Comparison of ENCODE assay signal across 16 mouse cellular contexts in genomic region chr7:122260055-122260602, GRCm38 (mm10). TPM values are rescaled to one million over a fixed set of nuclear protein-coding genes. Genes with fewer than 3 reads are reported as not detected.
DNase-seq lines count a peak whose midpoint lies in the region; ATAC-seq and TF ChIP-seq lines count a peak whose summit lies in the region.
"Had no signal": no experiment of that assay in that cellular context is flagged by ENCODE, and none has a peak within 500 bp of the region (broad histone marks: within the 10 kb centered on the region; RNA-seq: fewer than 3 reads in every experiment).

No protein-coding gene starts in this region.

- no peak overlapping the region for H3K9ac ChIP-seq in liver, postnatal 0 days (replicated peaks)

- no peaks in the 10 kb centered on the region for H3K9me3 ChIP-seq in liver, postnatal 0 days (ENCODE audit: low read length)
- H3K9me3 ChIP-seq: limb, embryonic 10.5 days had no signal

- H3K4me2 ChIP-seq in liver, postnatal 0 days (ENCODE audit: low read depth, low read length): no peak overlapping the region

- ATAC-seq in liver, postnatal 0 days: peak; percentile 31; the same call in 1 of the 2 replicates
- ATAC-seq: intestine, postnatal 0 days; Patski had no signal

- no peak for TF ChIP-seq CTCF in liver, postnatal 0 days (IDR thresholded peaks at IDR 0.05; ENCODE audit: low read depth)

- no peaks in the 10 kb centered on the region for H3K27me3 ChIP-seq in liver, postnatal 0 days (ENCODE audit: insufficient read depth, low read length)
- H3K27me3 ChIP-seq in splenic B cell, adult 2 months (ENCODE audit: control insufficient read depth, insufficient read depth, low read length, poor library complexity, severe bottlenecking): no peaks in the 10 kb centered on the region

- TF ChIP-seq EP300 in liver, postnatal 0 days (IDR thresholded peaks at IDR 0.05; ENCODE audit: low read depth): no peak

- peak; percentile 12 to 16 for DNase-seq in heart, postnatal 10 days
- DNase-seq in heart, postnatal 25 days (ENCODE audit: low spot score): no peak
- DNase-seq in spleen, adult 18-20 months: peak; percentile 22 to 42
- no peak for DNase-seq in spleen, postnatal 14 days (ENCODE audit: low spot score in 2 of 2)
- no peak for DNase-seq in liver, postnatal 0 days
- peak; percentile 62 for DNase-seq in splenic B cell, adult 2 months (ENCODE audit: low read depth, low spot score)
- no peak for DNase-seq in gastrocnemius, adult 8-10 months (ENCODE audit: low spot score in 2 of 2)
- DNase-seq in cerebellum, postnatal 25 days: no peak
- DNase-seq: adrenal gland, adult 2 months; retina, postnatal 1 day; thymus, postnatal 4 days had no signal

- no peaks in the 10 kb centered on the region for H3K36me3 ChIP-seq in liver, postnatal 0 days (replicated peaks; ENCODE audit: insufficient read depth, low read length)
- H3K36me3 ChIP-seq in splenic B cell, adult 2 months (ENCODE audit: control insufficient read depth, insufficient read depth, low read length, poor library complexity, severe bottlenecking): no peaks in the 10 kb centered on the region
- H3K36me3 ChIP-seq: limb, embryonic 10.5 days had no signal

- 51% methylated on average over 5 of the region's 5 CpGs for WGBS in liver, postnatal 0 days (ENCODE audit: insufficient replicate concordance)

- peak overlapping the region; percentile 57 for H3K27ac ChIP-seq in liver, postnatal 0 days (ENCODE audit: low read depth)
- H3K27ac ChIP-seq: layer of hippocampus, adult 2 months; limb, embryonic 10.5 days had no signal

- intact Hi-C loops in heart, postnatal 10 days (cut with DNase I): no loop called here
- intact Hi-C loops in heart, postnatal 25 days (cut with DNase I): no loop called here

- H3K4me3 ChIP-seq in liver, postnatal 0 days (ENCODE audit: low read depth, low read length): no peak overlapping the region
- H3K4me3 ChIP-seq: layer of hippocampus, adult 2 months; limb, embryonic 10.5 days had no signal

- H3K4me1 ChIP-seq in liver, postnatal 0 days (ENCODE audit: insufficient read depth): peaks cover 2% of the 10 kb centered on the region
- H3K4me1 ChIP-seq: limb, embryonic 10.5 days had no signal

RNA-seq across cellular contexts. Expression of gene Prkcb, which starts 28.4 kb away (rescaled TPM):
- 1 to 10 TPM; 2.3 to 3.6 TPM for total RNA-seq in heart, postnatal 10 days (2021)
- total RNA-seq in heart, postnatal 25 days (2021): 1 to 10 TPM; 3.2 to 3.7 TPM
- polyA plus RNA-seq in liver, postnatal 0 days (2015; fragmentation: Nextera tagmentation; extraction: Ambion mirVana): 8.1 TPM in 2 replicates
- total RNA-seq in gastrocnemius, adult 8-10 months (2022): 1 to 10 TPM in 1 of 4 experiments, under 1 TPM in 3; 0.15 to 1.2 (median 0.73) TPM
- polyA plus RNA-seq: Patski had no signal

RNA-seq across cellular contexts. Expression of gene Chp2, which starts 40.8 kb away (rescaled TPM):
- 1 to 10 TPM; 2.4 to 2.6 TPM for total RNA-seq in heart, postnatal 10 days (2021)
- 1 to 10 TPM; 2.5 to 3.0 TPM for total RNA-seq in heart, postnatal 25 days (2021)
- 2.1 and 2.9 TPM in 2 replicates for polyA plus RNA-seq in liver, postnatal 0 days (2015; fragmentation: Nextera tagmentation; extraction: Ambion mirVana)
- total RNA-seq in gastrocnemius, adult 8-10 months (2022): 1 to 10 TPM; 2.5 to 4.3 (median 3.4) TPM
- polyA plus RNA-seq: limb, embryonic 10.5 days; Patski; stomach, embryonic 14.5 days had no signal

Comparison
In these comparisons a context has a peak if more than half of its experiments do, and no peak if none do; other contexts are left out.
1. DNase-seq: peak in heart, postnatal 10 days (2 of 2), spleen, adult 18-20 months (2 of 2) and splenic B cell, adult 2 months (single experiment); none in heart, postnatal 25 days (single experiment), spleen, postnatal 14 days (0 of 2), liver, postnatal 0 days (single experiment), gastrocnemius, adult 8-10 months (0 of 2) and cerebellum, postnatal 25 days (0 of 2).